Mouse (Mus musculus): Measurements from ENCODE around the gene Cd28.

- TF ChIP-seq POLR2A (IDR thresholded peaks at IDR 0.05; ENCODE audit: low read depth, low read length) (no peak), CTCF (IDR thresholded peaks at IDR 0.05; ENCODE audit: borderline replicate concordance, insufficient read depth, low read length) (no peak)
Measured at GRCm38 (mm10) chr1:60746856-60747255, 30.3 kb downstream of the Cd28 start.
